Mouse (Mus musculus) MEL (cell line): ENCODE results near the gene Pomgnt1. TPM values are rescaled to one million over a fixed set of nuclear protein-coding genes. Genes with fewer than 3 reads are reported as not detected.
A peak's percentile ranks its signal among the peaks of the same experiment; 100 is the strongest.

Source experiments
- DNase-seq: peaks from one replicate; pipeline ENCODE4 v3.0.0; 2011; ENCODE audit warnings: low read depth, low spot score
- H3K27ac ChIP-seq: 2 replicates; pipeline ENCODE4 v1.5.1; 2012; ENCODE audit warnings: low read depth, mild to moderate bottlenecking, control low read depth, low read length, moderate library complexity; ENCODE audit not compliant: control insufficient read depth
- H3K27me3 ChIP-seq, 2 experiments: fragments of 150-350 bp in 1 of 2; sonication (generic) in 1 of 2; 2 replicates each; pipeline ENCODE4 v1.6.1; 2012; ENCODE audit warnings: low read length in 2 of 2, mild to moderate bottlenecking in 2 of 2, improper control_type of control experiment in 1 of 2, moderate library complexity in 1 of 2; ENCODE audit not compliant: insufficient read depth in 2 of 2, control insufficient read depth in 1 of 2
- H3K36me3 ChIP-seq, 2 experiments: 2 replicates each; pipeline ENCODE4 v1.6.1; 2012 to 2014; ENCODE audit warnings: low read length in 2 of 2, improper control_type of control experiment in 1 of 2, inconsistent platforms in 1 of 2, mild to moderate bottlenecking in 1 of 2; ENCODE audit not compliant: insufficient read depth in 2 of 2, control insufficient read depth in 1 of 2
- H3K4me1 ChIP-seq, 2 experiments: fragments of 150-350 bp in 1 of 2; sonication (generic) in 1 of 2; 2 replicates each; pipeline ENCODE4 v1.6.1; 2012; ENCODE audit warnings: low read length in 2 of 2, improper control_type of control experiment in 1 of 2, mild to moderate bottlenecking in 1 of 2; ENCODE audit not compliant: insufficient read depth in 2 of 2, control insufficient read depth in 1 of 2
- H3K4me3 ChIP-seq, 2 experiments: fragments of 150-350 bp in 1 of 2; sonication (generic) in 1 of 2; 2 replicates each; pipeline ENCODE4 v1.5.1; 2012; ENCODE audit warnings: low read depth in 2 of 2, low read length in 2 of 2, mild to moderate bottlenecking in 2 of 2, moderate library complexity in 2 of 2, control low read depth in 1 of 2, improper control_type of control experiment in 1 of 2; ENCODE audit not compliant: control insufficient read depth in 1 of 2, insufficient read depth in 1 of 2
- H3K79me2 ChIP-seq: 2 replicates; pipeline ENCODE4 v1.6.1; 2012; ENCODE audit warnings: mild to moderate bottlenecking, low read length, moderate library complexity; ENCODE audit not compliant: control insufficient read depth, poor library complexity, insufficient read depth
- H3K9ac ChIP-seq: 2 replicates; pipeline ENCODE4 v1.6.1; 2012; ENCODE audit warnings: low read depth, mild to moderate bottlenecking, control low read depth, low read length, moderate library complexity; ENCODE audit not compliant: control insufficient read depth, poor library complexity, severe bottlenecking
- H3K9me3 ChIP-seq: fragments of 150-350 bp; sonication (generic); replicated peaks from 2 replicates; pipeline ENCODE4 v1.6.1; 2012; ENCODE audit warnings: mild to moderate bottlenecking, low read length, improper control_type of control experiment, moderate library complexity; ENCODE audit not compliant: insufficient read depth
- BHLHE40 ChIP-seq: IDR thresholded peaks from 2 replicates; pipeline ENCODE4 v1.6.1; 2012; ENCODE audit warnings: low read depth, mild to moderate bottlenecking, inconsistent platforms, low read length, improper control_type of control experiment, borderline replicate concordance
- CHD1 ChIP-seq: IDR thresholded peaks from 2 replicates; pipeline ENCODE4 v1.6.1; 2012; ENCODE audit warnings: low read depth, mild to moderate bottlenecking, inconsistent platforms, low read length, improper control_type of control experiment
- CTCF ChIP-seq, 3 experiments: IDR thresholded peaks in 2 of 3; conservative IDR thresholded peaks in 1 of 3; 2 replicates each; pipeline ENCODE4 v1.5.1; 2011 to 2012; ENCODE audit warnings: low read length in 3 of 3, low read depth in 2 of 3, mild to moderate bottlenecking in 2 of 3, improper control_type of control experiment in 1 of 3, inconsistent platforms in 1 of 3, mixed read lengths in 1 of 3, moderate library complexity in 1 of 3; ENCODE audit not compliant: control insufficient read depth in 1 of 3, insufficient read depth in 1 of 3, poor library complexity in 1 of 3, severe bottlenecking in 1 of 3
- EP300 ChIP-seq, 2 experiments: IDR thresholded peaks; 2 replicates each; pipeline ENCODE4 v1.6.1; 2011; ENCODE audit warnings: improper control_type of control experiment in 2 of 2, low read length in 2 of 2, low read depth in 1 of 2, mild to moderate bottlenecking in 1 of 2
- ETS1 ChIP-seq: IDR thresholded peaks from 2 replicates; pipeline ENCODE4 v1.6.1; 2012; ENCODE audit warnings: low read depth, mild to moderate bottlenecking, inconsistent platforms, low read length, improper control_type of control experiment, moderate library complexity
- GABPA ChIP-seq: IDR thresholded peaks from 2 replicates; pipeline ENCODE4 v1.6.1; 2012; ENCODE audit warnings: low read depth, mild to moderate bottlenecking, inconsistent platforms, low read length, improper control_type of control experiment, moderate library complexity
- HCFC1 ChIP-seq: IDR thresholded peaks from 2 replicates; pipeline ENCODE4 v1.6.1; 2012; ENCODE audit warnings: low read depth, mild to moderate bottlenecking, inconsistent platforms, low read length, improper control_type of control experiment, moderate library complexity
- KAT2A ChIP-seq: conservative IDR thresholded peaks from 2 replicates; pipeline ENCODE4 v1.6.1; 2012; ENCODE audit warnings: low read depth, low read length, improper control_type of control experiment, inconsistent platforms
- MAX ChIP-seq: IDR thresholded peaks from 2 replicates; pipeline ENCODE4 v1.6.1; 2011; ENCODE audit warnings: low read length, improper control_type of control experiment
- MAZ ChIP-seq: IDR thresholded peaks from 2 replicates; pipeline ENCODE4 v1.6.1; 2012; ENCODE audit warnings: low read depth, mild to moderate bottlenecking, inconsistent platforms, low read length, improper control_type of control experiment
- MXI1 ChIP-seq: IDR thresholded peaks from 2 replicates; pipeline ENCODE4 v1.6.1; 2011; ENCODE audit warnings: mild to moderate bottlenecking, low read depth, low read length, improper control_type of control experiment
- MYC ChIP-seq: IDR thresholded peaks from 2 replicates; pipeline ENCODE4 v1.6.1; 2011; ENCODE audit warnings: low read depth, mild to moderate bottlenecking, low read length, improper control_type of control experiment, moderate library complexity
- NELFE ChIP-seq: IDR thresholded peaks from 2 replicates; pipeline ENCODE4 v1.6.1; 2011; ENCODE audit warnings: low read depth, low read length, improper control_type of control experiment
- POLR2AphosphoS2 ChIP-seq: IDR thresholded peaks from 2 replicates; pipeline ENCODE4 v1.6.1; 2011; ENCODE audit warnings: low read length, improper control_type of control experiment
- POLR2AphosphoS5 ChIP-seq: IDR thresholded peaks from 2 replicates; pipeline ENCODE4 v1.6.1; 2012; ENCODE audit warnings: low read depth, borderline replicate concordance, mild to moderate bottlenecking, inconsistent platforms, low read length, moderate library complexity, mixed read lengths
- RCOR1 ChIP-seq: IDR thresholded peaks from 2 replicates; pipeline ENCODE4 v1.6.1; 2012; ENCODE audit warnings: low read depth, mild to moderate bottlenecking, inconsistent platforms, low read length, improper control_type of control experiment
- SIN3A ChIP-seq: IDR thresholded peaks from 2 replicates; pipeline ENCODE4 v1.6.1; 2012; ENCODE audit warnings: low read length, improper control_type of control experiment, inconsistent platforms
- TAL1 ChIP-seq: IDR thresholded peaks from 2 replicates; pipeline ENCODE4 v1.6.1; 2012; ENCODE audit warnings: mild to moderate bottlenecking, inconsistent platforms, low read length, moderate library complexity, mixed read lengths
- TBP ChIP-seq: IDR thresholded peaks from 2 replicates; pipeline ENCODE4 v1.8.0; 2011; ENCODE audit warnings: low read depth, low read length, improper control_type of control experiment
- TCF12 ChIP-seq: IDR thresholded peaks from 2 replicates; pipeline ENCODE4 v1.6.1; 2014; ENCODE audit warnings: low read depth, mild to moderate bottlenecking, inconsistent platforms, low read length, improper control_type of control experiment, moderate library complexity
- UBTF ChIP-seq: IDR thresholded peaks from 2 replicates; pipeline ENCODE4 v1.6.1; 2012; ENCODE audit warnings: low read depth, mild to moderate bottlenecking, inconsistent platforms, low read length, improper control_type of control experiment, moderate library complexity, borderline replicate concordance; ENCODE audit not compliant: insufficient read depth
- ZKSCAN1 ChIP-seq: IDR thresholded peaks from 2 replicates; pipeline ENCODE4 v1.6.1; 2012; ENCODE audit warnings: low read depth, mild to moderate bottlenecking, inconsistent platforms, low read length, improper control_type of control experiment, moderate library complexity
- polyA plus RNA-seq, 2 experiments: library from polyadenylated mRNA; stranded (reverse) in 1 of 2; unstranded in 1 of 2; fragments of >175 nt in 1 of 2; fragments of >200 nt in 1 of 2; gene quantifications; 2 replicates each; pipeline versions ENCODE4 v1.2.1 to v1.2.4; 2012; ENCODE audit warnings: low replicate concordance in 2 of 2, low read depth in 1 of 2; ENCODE audit not compliant: insufficient read length in 2 of 2, insufficient read depth in 1 of 2, missing spikeins in 1 of 2
- total RNA-seq: library from RNA; depleted of rRNA; stranded (reverse); fragments of 300-350 nt; gene quantifications from 2 replicates; pipeline ENCODE4 v1.2.3, GENCODE M21; 2012

Pomgnt1 gene
- total and polyA plus RNA-seq, 3 experiments = 33.6 to 35.3 TPM; not detected in 1

GRCm38 (mm10) chr4:116074861-116075620 is 48.6 kb upstream of the Pomgnt1 start, which contains the start of the genes Uqcrh and Lrrc41 (continued):
- TF ChIP-seq EP300 (IDR thresholded peaks at IDR 0.05; ENCODE audit: low read depth in 1 of 2, low read length in 2 of 2) (no peak; a peak in 1 of 4 replicates), POLR2AphosphoS2 (peak; percentile 48; the same call in 1 of the 2 replicates), TAL1 (no peak), POLR2AphosphoS5 (no peak)

- Histone ChIP-seq H3K4me3 (peak overlapping the region; percentile 92 to 98), H3K36me3 (peaks cover 8 to 21% of the 10 kb centered on the region in 2 experiments), H3K9me3 (no peaks in the 10 kb centered on the region), H3K9ac (peak overlapping the region; percentile 99), H3K4me1 (peaks cover 13 to 18% of the 10 kb centered on the region in 2 experiments), H3K27me3 (no peaks in the 10 kb centered on the region), H3K79me2 (peaks cover 63% of the 10 kb centered on the region), H3K27ac (peak overlapping the region; percentile 86)
- DNase-seq = peak; percentile 63
- TF ChIP-seq ZKSCAN1 = no peak
- TF ChIP-seq MAZ = 0 out of 2 replicates have a peak, but pooled peaks have one; percentile 76
- TF ChIP-seq CTCF (IDR thresholded peaks at IDR 0.05 in 2 of 3, conservative IDR thresholded peaks at IDR 0.05 in 1 of 3; ENCODE audit: control insufficient read depth in 1 of 3, insufficient read depth in 1 of 3, low read depth in 2 of 3, low read length in 3 of 3, poor library complexity in 1 of 3, severe bottlenecking in 1 of 3) = peak in 1 of 3 experiments; percentile 7; a peak in 1 of 6 replicates
- no peak; the same call in 1 of the 2 replicates for TF ChIP-seq NELFE
- peak; percentile 82; the same call in 1 of the 2 replicates for TF ChIP-seq UBTF
- TF ChIP-seq MXI1 = peak; percentile 9; the same call in 1 of the 2 replicates
- TF ChIP-seq MAX = 0 out of 2 replicates have a peak, but pooled peaks have one; percentile 34
- TF ChIP-seq HCFC1 = no peak
Observed at GRCm38 (mm10) chr4:116075631-116076368, 47.8 kb upstream of the Pomgnt1 start.

- H3K79me2 ChIP-seq = peaks cover 56% of the 10 kb centered on the region
- TF ChIP-seq NELFE (0 out of 2 replicates have a peak, but pooled peaks have one; percentile 1), HCFC1 (peak; percentile 13; the same call in 1 of the 2 replicates), CHD1 (peak; percentile 75; the same call in 1 of the 2 replicates), BHLHE40 (no peak), MYC (0 out of 2 replicates have a peak, but pooled peaks have one; percentile 30), MAX (0 out of 2 replicates have a peak, but pooled peaks have one; percentile 21), KAT2A (no peak; the same call in 1 of the 2 replicates), RCOR1 (no peak; the same call in 1 of the 2 replicates), TBP (peak; percentile 51), SIN3A (peak; percentile 18; the same call in 1 of the 2 replicates), GABPA (no peak), ETS1 (no peak), TCF12 (0 out of 2 replicates have a peak, but pooled peaks have one; percentile 8), UBTF (peak; percentile 88)
- no peaks in the 10 kb centered on the region for H3K9me3 ChIP-seq
- peak; percentile 73 for DNase-seq
- H3K9ac ChIP-seq = peak overlapping the region; percentile 99
- no peaks in the 10 kb centered on the region for H3K27me3 ChIP-seq
- H3K36me3 ChIP-seq = peaks cover 13 to 18% of the 10 kb centered on the region in 2 experiments
- H3K4me1 ChIP-seq = peaks cover 13 to 15% of the 10 kb centered on the region in 2 experiments
- H3K27ac ChIP-seq = peak overlapping the region; percentile 86
- peak overlapping the region; percentile 92 to 98 for H3K4me3 ChIP-seq
Observed at GRCm38 (mm10) chr4:116076369-116077231, 47.0 kb upstream of the Pomgnt1 start.
